Mouse (Mus musculus) neural tube, embryonic 13.5 days (tissue): Measurements from ENCODE around the gene Mob3a. TPM values are rescaled to one million over a fixed set of nuclear protein-coding genes. Genes with fewer than 3 reads are reported as not detected.

Experiments used
- ATAC-seq: fragments of 200-750 bp; cut with Nextera tagmentation; 2 replicates; pipeline ENCODE4 v1.8.0; 2017; ENCODE audit warnings: low read depth, mild to moderate bottlenecking, moderate TSS enrichment, moderate library complexity
- H3K27ac ChIP-seq: fragments of 300-500 bp; sonication (generic); replicated peaks from 2 replicates; pipeline ENCODE4 v1.5.1; 2015; ENCODE audit warnings: moderate library complexity, mild to moderate bottlenecking, inconsistent platforms
- H3K27me3 ChIP-seq: fragments of 300-500 bp; sonication (generic); 2 replicates; pipeline ENCODE4 v1.6.1; 2015; ENCODE audit warnings: mild to moderate bottlenecking, inconsistent platforms
- H3K36me3 ChIP-seq: fragments of 300-500 bp; sonication (generic); 2 replicates; pipeline ENCODE4 v1.6.1; 2015; ENCODE audit warnings: mild to moderate bottlenecking, inconsistent platforms
- H3K4me1 ChIP-seq: fragments of 300-500 bp; sonication (generic); replicated peaks from 2 replicates; pipeline ENCODE4 v1.6.1; 2015; ENCODE audit warnings: inconsistent platforms
- H3K4me2 ChIP-seq: fragments of 300-500 bp; sonication (generic); 2 replicates; pipeline ENCODE4 v1.6.1; 2015; ENCODE audit warnings: inconsistent platforms, mild to moderate bottlenecking, moderate library complexity
- H3K4me3 ChIP-seq: fragments of 300-500 bp; sonication (generic); 2 replicates; pipeline ENCODE4 v1.5.1; 2015; ENCODE audit warnings: mild to moderate bottlenecking, inconsistent platforms
- H3K9ac ChIP-seq: fragments of 300-500 bp; sonication (generic); 2 replicates; pipeline ENCODE4 v1.6.1; 2015; ENCODE audit warnings: moderate library complexity, mild to moderate bottlenecking, inconsistent platforms
- H3K9me3 ChIP-seq: fragments of 300-500 bp; sonication (generic); 2 replicates; pipeline ENCODE4 v1.6.1; 2016; ENCODE audit warnings: inconsistent platforms
- WGBS: fragments of 180-500 bp; shearing (Covaris S2); methylation state at CpG from one replicate; pipeline ENCODE4 v1.1.7; 2015; 5-methylcytosine and 5-hydroxymethylcytosine counted together
- polyA plus RNA-seq: library from polyadenylated mRNA; unstranded; fragments of >200 nt; fragmentation: Nextera tagmentation; extraction: Ambion mirVana; gene quantifications from 2 replicates; pipeline ENCODE4 v1.2.1, GENCODE M21; 2015

Gene Mob3a
- polyA plus RNA-seq, 1 experiment from 2014 or later, result 46.4 TPM

DNA sequence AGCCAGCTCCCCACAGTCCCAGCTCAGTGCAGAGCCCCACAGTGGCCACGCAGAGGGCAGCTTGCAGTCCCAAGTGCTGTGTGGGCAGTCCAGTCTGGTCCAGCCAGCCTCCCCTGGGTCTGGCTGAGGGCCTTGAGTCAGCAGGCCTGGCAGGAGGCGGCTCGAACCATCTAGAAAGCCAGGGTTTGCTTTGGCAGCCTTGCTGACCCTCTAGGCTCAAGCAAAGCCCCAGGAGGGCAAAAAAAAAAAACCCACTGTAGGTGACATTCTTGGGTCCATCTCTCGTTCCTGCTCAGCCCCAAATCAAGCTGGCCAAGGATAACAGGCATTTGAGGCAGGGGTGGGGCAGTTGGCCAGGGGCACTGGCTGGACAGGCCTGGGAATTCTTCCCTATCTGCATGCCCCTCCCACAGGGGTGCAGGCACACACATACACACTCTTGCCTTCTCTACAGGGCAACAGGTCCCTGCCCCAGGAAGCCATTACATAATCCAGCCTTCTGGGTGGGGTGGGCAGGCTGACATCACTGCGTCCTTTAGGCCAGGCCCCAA lies 27.5 kb downstream of the Mob3a start:
- Histone ChIP-seq H3K9me3 (no peaks in the 10 kb centered on the region), H3K9ac (peak overlapping the region; percentile 98), H3K4me3 (peak overlapping the region; percentile 99), H3K27ac (no peak overlapping the region), H3K4me1 (peaks cover 76% of the 10 kb centered on the region), H3K4me2 (peak overlapping the region; percentile 86), H3K27me3 (no peaks in the 10 kb centered on the region), H3K36me3 (peaks cover 35% of the 10 kb centered on the region)
- WGBS, result 72% methylated on average over 5 of the region's 5 CpGs
- ATAC-seq, result no peak

DNA sequence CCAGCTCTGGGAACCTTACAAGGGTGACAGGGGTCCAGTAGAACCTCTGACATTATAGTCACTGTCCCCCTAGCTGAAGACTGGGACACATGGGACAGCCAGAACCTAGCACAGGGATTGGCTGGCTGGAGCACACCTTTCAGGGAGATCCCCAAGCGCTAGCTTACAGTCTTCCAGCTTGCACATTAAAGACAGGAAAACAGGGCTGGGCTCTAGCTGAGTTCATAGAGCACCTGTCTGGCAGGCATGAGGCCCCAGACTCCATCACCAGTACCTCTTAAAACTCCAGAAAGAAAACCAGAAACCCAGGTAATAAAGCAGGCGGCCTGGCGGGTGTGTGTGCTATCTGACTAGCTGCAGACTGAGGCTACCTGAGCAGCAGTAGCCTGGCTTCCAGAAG lies 28.1 kb downstream of the Mob3a start:
- WGBS, result 85% methylated on average over 3 of the region's 3 CpGs
- no peak for ATAC-seq
- Histone ChIP-seq H3K9ac (peak overlapping the region; percentile 98), H3K4me3 (peak overlapping the region; percentile 99), H3K27ac (no peak overlapping the region), H3K36me3 (peaks cover 41% of the 10 kb centered on the region), H3K4me1 (peaks cover 71% of the 10 kb centered on the region), H3K4me2 (peak overlapping the region; percentile 86), H3K9me3 (no peaks in the 10 kb centered on the region), H3K27me3 (no peaks in the 10 kb centered on the region)

DNA sequence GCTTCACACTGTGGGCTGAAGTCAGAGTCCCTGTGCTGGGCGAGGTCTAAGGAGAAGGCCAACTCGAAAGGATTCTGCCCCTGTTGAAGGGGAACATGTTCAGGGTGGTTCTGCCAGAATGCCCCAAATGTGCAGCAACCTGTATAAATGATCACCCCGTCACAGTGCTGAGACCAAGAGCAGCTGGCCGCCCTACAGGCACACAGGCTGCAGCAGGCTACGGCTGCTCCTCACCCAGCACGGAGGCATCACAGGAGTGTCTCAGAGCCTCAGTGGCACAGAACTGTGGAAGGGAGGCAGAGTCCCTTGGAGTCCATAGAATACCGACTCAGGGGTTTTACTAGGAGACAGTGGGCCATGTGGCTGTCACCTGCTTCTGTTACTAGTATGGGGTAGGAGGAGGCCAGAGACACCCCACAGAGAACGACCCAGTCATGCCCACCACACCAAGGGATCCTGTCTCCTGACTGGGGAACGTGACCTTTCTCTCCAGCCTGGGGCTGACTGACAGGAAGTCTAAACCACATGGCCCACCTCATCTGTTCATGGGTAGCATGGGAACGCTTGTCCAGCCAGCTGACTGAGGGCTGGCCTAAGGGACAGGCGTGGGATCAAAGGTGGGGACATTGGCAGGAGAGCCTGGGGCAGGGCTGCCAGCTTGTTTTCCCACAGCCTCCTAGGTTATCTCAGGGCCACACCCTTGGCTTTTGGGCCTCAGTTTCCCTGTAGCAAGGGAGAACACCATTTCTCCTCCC lies 29.7 kb downstream of the Mob3a start:
- H3K36me3 ChIP-seq, result peaks cover 57% of the 10 kb centered on the region
- ATAC-seq, result no peak
- H3K4me3 ChIP-seq, result no peak overlapping the region
- no peaks in the 10 kb centered on the region for H3K9me3 ChIP-seq
- H3K4me1 ChIP-seq, result peaks cover 55% of the 10 kb centered on the region
- H3K27ac ChIP-seq, result no peak overlapping the region
- H3K4me2 ChIP-seq, result 0 out of 2 replicates have a peak overlapping the region, but pooled peaks have one; percentile 1
- H3K27me3 ChIP-seq, result no peaks in the 10 kb centered on the region
- 80% methylated on average over 11 of the region's 11 CpGs for WGBS
- H3K9ac ChIP-seq, result peak overlapping the region; percentile 98; the same call in 1 of the 2 replicates

DNA sequence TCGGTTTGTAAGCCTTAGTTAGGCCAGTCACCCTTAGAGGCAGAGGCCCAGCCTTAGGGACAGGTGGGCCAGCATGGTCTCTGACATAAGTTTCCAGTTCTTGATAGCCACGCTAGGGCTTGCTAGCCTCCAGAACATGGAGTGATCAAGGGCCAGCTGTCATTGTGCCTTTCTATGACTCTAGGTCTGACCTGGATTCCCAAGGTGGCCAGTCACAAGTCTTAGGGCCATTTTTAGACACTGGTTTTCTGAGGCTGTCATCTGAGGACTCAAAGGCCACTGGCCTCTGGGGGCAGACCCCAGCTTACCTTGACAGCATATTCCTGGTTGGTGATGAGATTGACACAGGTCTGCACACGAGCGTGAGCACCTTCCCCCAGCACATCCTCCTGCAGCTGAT lies 30.5 kb downstream of the Mob3a start:
- no peak overlapping the region for H3K4me3 ChIP-seq
- 93% methylated on average over 4 of the region's 4 CpGs for WGBS
- peaks cover 54% of the 10 kb centered on the region for H3K4me1 ChIP-seq
- 0 out of 2 replicates have a peak overlapping the region, but pooled peaks have one; percentile 34 for H3K9ac ChIP-seq
- H3K36me3 ChIP-seq, result peaks cover 65% of the 10 kb centered on the region
- H3K4me2 ChIP-seq, result no peak overlapping the region
- no peak overlapping the region for H3K27ac ChIP-seq
- no peaks in the 10 kb centered on the region for H3K9me3 ChIP-seq
- H3K27me3 ChIP-seq, result no peaks in the 10 kb centered on the region
- ATAC-seq, result no peak

DNA sequence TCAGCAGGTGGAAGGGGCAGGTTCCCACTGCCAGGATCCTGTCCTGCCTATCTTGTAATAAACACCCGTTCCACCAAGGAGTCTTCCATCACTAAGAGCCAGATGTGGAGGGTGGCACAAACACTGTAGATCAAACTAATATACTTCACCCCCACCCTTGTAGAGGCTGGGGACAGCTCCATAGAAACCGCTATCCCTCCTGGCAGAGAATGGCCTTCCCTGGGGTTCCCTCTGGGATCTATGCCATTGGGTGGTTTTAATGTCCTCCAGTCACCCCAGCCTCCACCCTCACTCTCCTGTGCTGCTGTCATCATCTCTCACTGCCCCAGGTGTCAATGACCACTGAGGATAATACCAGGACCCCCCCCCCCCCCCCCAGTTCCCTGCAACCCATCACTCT lies 31.2 kb downstream of the Mob3a start:
- Histone ChIP-seq H3K9me3 (no peaks in the 10 kb centered on the region), H3K27ac (no peak overlapping the region), H3K36me3 (peaks cover 72% of the 10 kb centered on the region), H3K4me3 (no peak overlapping the region), H3K27me3 (no peaks in the 10 kb centered on the region), H3K9ac (no peak overlapping the region), H3K4me1 (peaks cover 62% of the 10 kb centered on the region), H3K4me2 (no peak overlapping the region)
- WGBS, result 92% methylated on average over 2 of the region's 2 CpGs
- ATAC-seq, result no peak

DNA sequence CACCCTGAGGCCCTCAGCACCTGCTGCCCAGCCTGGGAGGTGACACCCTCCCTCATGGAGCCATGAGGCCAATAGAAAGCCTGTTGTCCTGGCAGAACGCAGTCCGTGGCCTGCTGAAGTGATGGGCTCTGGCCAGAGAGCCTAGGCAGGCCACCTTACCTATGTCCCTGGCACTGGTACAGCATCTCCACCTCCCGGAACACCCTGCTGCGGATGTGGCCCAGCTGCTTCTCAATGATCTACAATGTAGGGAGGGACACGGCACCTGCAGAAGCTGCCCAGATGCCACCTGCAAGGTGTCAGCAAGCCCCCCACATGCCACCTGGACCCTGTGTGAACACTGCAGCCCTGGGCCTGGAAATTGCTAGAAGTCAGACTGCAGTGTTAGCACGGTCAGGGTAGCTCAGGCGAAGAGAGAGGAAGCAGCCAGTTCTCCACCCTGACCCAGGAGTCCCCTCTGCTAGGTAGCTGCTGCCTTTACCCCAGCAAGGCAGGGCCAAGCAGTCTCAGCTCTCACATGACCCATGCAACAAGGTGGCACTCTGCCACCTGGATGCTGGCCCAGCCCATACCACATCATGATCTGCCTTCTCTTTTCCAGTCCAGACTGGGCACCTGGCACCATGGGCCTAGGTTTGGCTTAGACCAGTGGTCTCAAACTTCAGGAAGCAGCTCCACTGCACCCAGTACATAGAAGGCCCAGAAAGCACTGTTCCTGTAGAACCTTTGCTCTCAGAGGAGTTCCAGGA lies 31.9 kb downstream of the Mob3a start:
- WGBS, result 99% methylated on average over 7 of the region's 7 CpGs

DNA sequence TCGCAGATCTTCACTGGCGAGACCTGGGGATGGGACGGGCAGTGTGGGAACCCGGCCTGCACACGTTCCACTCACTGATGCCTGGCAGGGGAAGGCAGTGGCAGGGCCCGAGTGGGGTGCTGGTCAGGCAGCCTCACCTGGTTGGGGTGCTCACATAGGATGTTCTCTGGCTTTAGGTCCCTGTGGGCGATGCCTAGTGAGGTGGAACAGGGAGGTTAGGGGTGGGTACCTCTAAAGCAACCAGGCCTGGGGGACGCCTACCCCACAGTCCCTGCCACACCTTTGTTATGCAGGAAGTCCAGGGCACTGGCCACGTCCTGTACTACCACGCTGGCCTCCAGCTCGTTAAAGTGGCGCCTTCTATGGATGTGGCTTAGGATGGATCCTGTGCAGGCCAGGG lies 32.8 kb downstream of the Mob3a start:
- H3K9me3 ChIP-seq, result no peaks in the 10 kb centered on the region
- H3K36me3 ChIP-seq, result peaks cover 77% of the 10 kb centered on the region
- no peaks in the 10 kb centered on the region for H3K27me3 ChIP-seq
- no peak overlapping the region for H3K4me3 ChIP-seq
- WGBS, result 90% methylated on average over 12 of the region's 12 CpGs
- peaks cover 60% of the 10 kb centered on the region for H3K4me1 ChIP-seq
- H3K4me2 ChIP-seq, result no peak overlapping the region
- H3K27ac ChIP-seq, result no peak overlapping the region
- peak overlapping the region; percentile 17; the same call in 1 of the 2 replicates for H3K9ac ChIP-seq
- ATAC-seq, result no peak

More for the DNA sequence above, 31.9 kb downstream of the Mob3a start:
- no peaks in the 10 kb centered on the region for H3K27me3 ChIP-seq
- H3K4me1 ChIP-seq, result peaks cover 63% of the 10 kb centered on the region
- no peaks in the 10 kb centered on the region for H3K9me3 ChIP-seq
- H3K9ac ChIP-seq, result no peak overlapping the region
- no peak overlapping the region for H3K4me3 ChIP-seq
- no peak overlapping the region for H3K4me2 ChIP-seq
- no peak for ATAC-seq
- H3K36me3 ChIP-seq, result peaks cover 77% of the 10 kb centered on the region
- no peak overlapping the region for H3K27ac ChIP-seq

DNA sequence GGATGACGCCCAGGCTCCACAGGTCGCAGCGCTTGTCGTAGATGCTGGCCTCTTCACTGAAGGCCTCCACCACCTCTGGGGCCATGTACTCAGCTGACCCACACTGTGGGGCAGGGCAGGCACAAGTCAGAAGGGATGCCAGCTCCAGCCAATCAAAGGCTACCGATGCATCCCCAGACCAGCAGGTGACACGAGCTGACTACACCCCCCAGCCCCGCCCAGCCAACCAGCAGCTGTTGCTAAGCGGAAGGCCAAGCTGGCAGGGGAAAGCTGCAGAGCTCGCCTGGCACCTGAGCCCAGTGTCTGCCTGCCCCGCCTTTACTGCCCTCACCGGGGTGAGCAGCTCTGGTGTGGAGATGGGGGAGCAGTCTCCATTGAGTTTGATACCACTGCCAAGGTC lies 33.2 kb downstream of the Mob3a start:
- WGBS, result 84% methylated on average over 11 of the region's 11 CpGs
- H3K9me3 ChIP-seq, result no peaks in the 10 kb centered on the region
- H3K27me3 ChIP-seq, result no peaks in the 10 kb centered on the region
- ATAC-seq, result no peak
- no peak overlapping the region for H3K9ac ChIP-seq
- H3K36me3 ChIP-seq, result peaks cover 77% of the 10 kb centered on the region
- H3K4me2 ChIP-seq, result no peak overlapping the region
- H3K27ac ChIP-seq, result no peak overlapping the region
- peaks cover 58% of the 10 kb centered on the region for H3K4me1 ChIP-seq
- no peak overlapping the region for H3K4me3 ChIP-seq

DNA sequence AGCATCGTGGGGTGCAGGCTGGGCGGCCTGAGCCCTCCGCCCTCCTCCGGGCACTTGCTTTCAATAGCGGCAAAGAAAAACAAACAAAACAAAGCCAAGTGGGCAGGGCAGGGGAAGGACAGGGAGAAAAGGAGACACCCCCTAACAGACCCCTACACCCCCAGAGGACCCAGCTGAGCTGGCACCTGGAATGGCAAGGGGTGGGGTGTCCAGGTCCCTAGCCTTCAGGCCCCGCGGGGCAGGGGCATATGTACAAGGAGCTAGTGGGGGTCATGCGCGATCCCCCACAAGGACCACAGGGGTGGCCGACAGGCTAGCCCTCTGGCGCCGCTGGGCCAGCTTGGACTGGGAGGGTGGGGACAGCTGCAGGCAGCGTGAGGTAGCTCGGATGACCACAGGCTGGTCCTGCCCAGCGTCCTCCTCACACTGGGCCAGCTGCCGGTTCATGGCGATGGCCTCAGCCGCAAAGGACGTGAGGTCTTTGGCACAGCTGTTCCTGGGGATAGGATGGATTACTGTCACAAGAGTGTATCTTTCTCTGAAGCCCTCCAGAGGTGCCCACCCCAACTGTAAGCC lies 34.9 kb downstream of the Mob3a start:
- Histone ChIP-seq H3K4me1 (peaks cover 49% of the 10 kb centered on the region), H3K9ac (no peak overlapping the region), H3K36me3 (peaks cover 69% of the 10 kb centered on the region), H3K4me2 (no peak overlapping the region), H3K27ac (no peak overlapping the region), H3K27me3 (no peaks in the 10 kb centered on the region), H3K4me3 (no peak overlapping the region), H3K9me3 (no peaks in the 10 kb centered on the region)
- ATAC-seq, result no peak
- WGBS, result 87% methylated on average over 19 of the region's 19 CpGs

DNA sequence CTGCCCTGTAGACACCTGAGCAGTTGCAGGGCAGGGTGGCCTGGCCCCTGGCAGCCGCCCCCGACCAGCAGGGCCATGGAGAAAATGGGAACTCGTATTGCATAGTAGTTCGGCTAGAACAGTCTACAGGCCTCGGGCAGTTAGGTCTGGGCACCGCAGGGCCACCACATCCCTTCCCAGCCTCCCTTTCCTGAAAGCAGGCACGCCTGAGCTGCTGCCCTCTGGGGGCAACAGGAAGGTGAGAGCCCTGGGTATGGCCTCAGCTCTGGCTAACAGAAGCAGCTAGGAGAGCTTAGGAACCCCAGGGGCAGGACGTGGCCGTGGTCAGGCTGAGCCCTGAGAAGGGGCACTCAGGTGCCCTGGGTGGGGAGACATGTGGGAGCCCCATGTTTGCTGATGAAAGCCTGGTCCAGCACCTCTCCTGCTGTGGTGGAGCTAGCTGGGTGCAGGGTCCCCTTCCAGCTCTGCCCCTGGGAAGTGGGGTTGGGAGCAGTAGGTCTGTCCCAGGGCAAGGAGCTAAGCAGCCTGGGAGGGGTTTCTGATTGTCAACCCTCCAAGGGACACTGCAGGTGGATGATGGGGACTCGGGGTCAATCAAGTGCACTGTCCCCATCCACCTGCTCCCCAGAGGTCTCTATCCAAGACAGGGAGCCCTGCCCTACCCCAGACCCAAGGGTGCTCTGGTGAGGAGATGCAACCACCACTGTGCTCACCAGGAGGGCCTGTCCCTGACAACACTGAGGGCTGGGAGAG lies 35.6 kb downstream of the Mob3a start:
- Histone ChIP-seq H3K4me2 (no peak overlapping the region), H3K9me3 (no peaks in the 10 kb centered on the region), H3K4me1 (peaks cover 42% of the 10 kb centered on the region), H3K9ac (no peak overlapping the region), H3K27me3 (no peaks in the 10 kb centered on the region), H3K4me3 (no peak overlapping the region), H3K27ac (0 out of 2 replicates have a peak overlapping the region, but pooled peaks have one; percentile 9), H3K36me3 (peaks cover 61% of the 10 kb centered on the region)
- no peak for ATAC-seq
- WGBS, result 82% methylated on average over 10 of the region's 10 CpGs

DNA sequence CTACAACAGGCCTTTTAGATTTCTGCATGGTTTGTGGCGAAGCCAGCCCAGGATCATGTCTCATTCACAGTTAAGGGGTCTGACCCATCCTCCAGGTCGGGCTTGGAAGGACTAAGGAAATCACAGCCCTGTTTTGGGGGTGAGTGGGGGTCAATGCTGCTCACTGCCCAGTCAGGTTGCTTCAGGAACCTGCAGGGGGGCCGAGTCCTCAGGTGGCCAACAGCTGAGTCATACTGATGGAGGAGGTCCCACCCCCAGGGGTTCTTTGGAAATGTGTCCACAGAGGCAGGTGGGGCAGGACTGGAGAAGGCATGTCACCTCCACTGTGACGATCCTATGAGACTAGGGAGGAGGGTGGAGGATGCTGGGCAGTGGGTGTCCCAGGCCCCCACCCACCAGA lies 36.3 kb downstream of the Mob3a start:
- H3K27me3 ChIP-seq, result no peaks in the 10 kb centered on the region
- H3K36me3 ChIP-seq, result peaks cover 54% of the 10 kb centered on the region
- H3K27ac ChIP-seq, result 0 out of 2 replicates have a peak overlapping the region, but pooled peaks have one; percentile 43
- no peaks in the 10 kb centered on the region for H3K9me3 ChIP-seq
- peaks cover 40% of the 10 kb centered on the region for H3K4me1 ChIP-seq
- H3K4me2 ChIP-seq, result no peak overlapping the region
- WGBS, result 62% methylated on average over 4 of the region's 4 CpGs
- no peak; the same call in 1 of the 2 replicates for ATAC-seq
- peak overlapping the region; percentile 41; the same call in 1 of the 2 replicates for H3K9ac ChIP-seq
- no peak overlapping the region for H3K4me3 ChIP-seq
